Mouse (Mus musculus) embryonic fibroblast, embryonic 13.5 days (primary cell): ENCODE results near the gene Pear1.

Experiments used
- CTCF ChIP-seq: IDR thresholded peaks from 2 replicates; pipeline ENCODE4 v1.5.1; 2011; ENCODE audit warnings: mild to moderate bottlenecking, control low read depth, low read length, moderate library complexity, borderline replicate concordance; ENCODE audit not compliant: insufficient read depth
- POLR2A ChIP-seq: IDR thresholded peaks from 2 replicates; pipeline ENCODE4 v1.6.1; 2011; ENCODE audit warnings: low read depth, mild to moderate bottlenecking, control low read depth, low read length, moderate library complexity

GRCm38 (mm10) chr3:87859813-87860212 is 35.7 kb upstream of the Pear1 start:
- TF ChIP-seq CTCF (peak; percentile 23; the same call in 1 of the 2 replicates), POLR2A (no peak)
